In the genomic region with DNA sequence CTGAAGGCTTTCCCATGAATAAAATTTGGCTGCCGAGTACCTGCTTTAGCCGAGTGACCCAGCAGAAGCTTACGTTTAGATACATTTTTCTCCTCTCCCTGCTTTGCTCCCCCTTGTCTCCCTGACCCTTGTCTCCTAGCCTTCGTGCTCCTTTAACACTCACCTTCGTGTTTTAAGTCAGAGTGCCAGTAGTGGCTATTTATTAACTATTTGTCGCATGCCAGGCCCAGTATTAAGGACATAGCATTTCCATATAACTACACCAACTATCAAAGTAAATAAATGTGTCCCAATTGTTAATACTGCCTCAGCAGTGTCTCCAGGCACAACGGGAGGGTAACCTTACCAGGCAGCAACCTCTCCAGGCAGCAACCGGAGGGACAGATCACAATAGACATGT, we compare ENCODE assay signal across 15 mouse cellular contexts.
DNase-seq lines count a peak whose midpoint lies in the region; ATAC-seq and TF ChIP-seq lines count a peak whose summit lies in the region.
"Had no signal": no experiment of that assay in that cellular context is flagged by ENCODE, and none has a peak within 500 bp of the region (broad histone marks: within the 10 kb centered on the region; RNA-seq: fewer than 3 reads in every experiment).

No protein-coding gene starts in this region.

- no peaks in the 10 kb centered on the region for H3K9me3 ChIP-seq in hindbrain, embryonic 15.5 days
- 0 out of 2 replicates have a peak, but pooled peaks cover 3% of the 10 kb centered on the region for H3K9me3 ChIP-seq in hindbrain, embryonic 12.5 days (replicated peaks)
- H3K9me3 ChIP-seq in stomach, embryonic 15.5 days, result no peaks in the 10 kb centered on the region
- no peaks in the 10 kb centered on the region for H3K9me3 ChIP-seq in stomach, postnatal 0 days (ENCODE audit: control insufficient read depth, low read length)
- H3K9me3 ChIP-seq in midbrain, postnatal 0 days (ENCODE audit: low read length), result no peaks in the 10 kb centered on the region
- H3K9me3 ChIP-seq: liver, embryonic 13.5 days had no signal

- no peaks in the 10 kb centered on the region for H3K27me3 ChIP-seq in hindbrain, embryonic 15.5 days
- no peaks in the 10 kb centered on the region for H3K27me3 ChIP-seq in hindbrain, embryonic 12.5 days
- H3K27me3 ChIP-seq in stomach, embryonic 15.5 days (replicated peaks), result no peaks in the 10 kb centered on the region
- H3K27me3 ChIP-seq in stomach, postnatal 0 days (ENCODE audit: control insufficient read depth, insufficient read depth, low read length), result no peaks in the 10 kb centered on the region
- no peaks in the 10 kb centered on the region for H3K27me3 ChIP-seq in midbrain, postnatal 0 days (ENCODE audit: insufficient read depth, low read length)
- H3K27me3 ChIP-seq: liver, embryonic 13.5 days had no signal

- H3K4me3 ChIP-seq in hindbrain, embryonic 15.5 days, result no peak overlapping the region
- H3K4me3 ChIP-seq in hindbrain, embryonic 12.5 days, result no peak overlapping the region
- no peak overlapping the region for H3K4me3 ChIP-seq in stomach, embryonic 15.5 days (replicated peaks)
- no peak overlapping the region for H3K4me3 ChIP-seq in stomach, postnatal 0 days (ENCODE audit: low read depth, low read length)
- no peak overlapping the region for H3K4me3 ChIP-seq in midbrain, postnatal 0 days (ENCODE audit: low read depth, low read length)
- H3K4me3 ChIP-seq: heart, adult 2 months; liver, embryonic 13.5 days; myocyte had no signal

- peak overlapping the region; percentile 42; the same call in 1 of the 2 replicates for H3K4me2 ChIP-seq in hindbrain, embryonic 15.5 days
- H3K4me2 ChIP-seq in hindbrain, embryonic 12.5 days (replicated peaks), result no peak overlapping the region
- H3K4me2 ChIP-seq in stomach, embryonic 15.5 days, result peak overlapping the region; percentile 21; the same call in 1 of the 2 replicates
- no peak overlapping the region; the same call in 1 of the 2 replicates for H3K4me2 ChIP-seq in stomach, postnatal 0 days (replicated peaks; ENCODE audit: low read depth)
- peak overlapping the region; percentile 37 for H3K4me2 ChIP-seq in midbrain, postnatal 0 days (ENCODE audit: low read depth, low read length, poor library complexity, severe bottlenecking)
- H3K4me2 ChIP-seq: liver, embryonic 13.5 days had no signal

- no peaks in the 10 kb centered on the region for H3K36me3 ChIP-seq in hindbrain, embryonic 15.5 days
- no peaks in the 10 kb centered on the region for H3K36me3 ChIP-seq in hindbrain, embryonic 12.5 days
- H3K36me3 ChIP-seq in stomach, embryonic 15.5 days, result no peaks in the 10 kb centered on the region
- H3K36me3 ChIP-seq in stomach, postnatal 0 days (ENCODE audit: control insufficient read depth, insufficient read depth, low read length), result no peaks in the 10 kb centered on the region
- H3K36me3 ChIP-seq in midbrain, postnatal 0 days (ENCODE audit: insufficient read depth, low read length), result no peaks in the 10 kb centered on the region
- H3K36me3 ChIP-seq: liver, embryonic 13.5 days had no signal

- peaks cover 12% of the 10 kb centered on the region for H3K4me1 ChIP-seq in hindbrain, embryonic 15.5 days (replicated peaks)
- H3K4me1 ChIP-seq in hindbrain, embryonic 12.5 days, result peaks cover 2% of the 10 kb centered on the region; the same call in 1 of the 2 replicates
- H3K4me1 ChIP-seq in stomach, embryonic 15.5 days, result no peaks in the 10 kb centered on the region
- H3K4me1 ChIP-seq in stomach, postnatal 0 days (replicated peaks; ENCODE audit: control insufficient read depth, insufficient read depth), result no peaks in the 10 kb centered on the region
- H3K4me1 ChIP-seq in midbrain, postnatal 0 days (ENCODE audit: insufficient read depth, low read length), result peaks cover 3% of the 10 kb centered on the region; the same call in 1 of the 2 replicates
- H3K4me1 ChIP-seq: liver, embryonic 13.5 days had no signal

- TF ChIP-seq EP300 in stomach, postnatal 0 days (optimal IDR thresholded peaks at IDR 0.05), result no peak

- ATAC-seq in hindbrain, embryonic 15.5 days (ENCODE audit: low FRiP score, low read depth), result no peak
- ATAC-seq in hindbrain, embryonic 12.5 days (ENCODE audit: low FRiP score), result no peak
- ATAC-seq in stomach, embryonic 15.5 days (ENCODE audit: insufficient read depth, low FRiP score, low read depth), result no peak
- ATAC-seq in stomach, postnatal 0 days (ENCODE audit: low FRiP score, low TSS enrichment), result no peak
- ATAC-seq in midbrain, postnatal 0 days (ENCODE audit: low FRiP score), result no peak

- peak overlapping the region; percentile 30; the same call in 1 of the 2 replicates for H3K27ac ChIP-seq in hindbrain, embryonic 15.5 days (replicated peaks)
- H3K27ac ChIP-seq in hindbrain, embryonic 12.5 days, result no peak overlapping the region
- no peak overlapping the region for H3K27ac ChIP-seq in stomach, embryonic 15.5 days
- H3K27ac ChIP-seq in stomach, postnatal 0 days (replicated peaks), result no peak overlapping the region
- 0 out of 2 replicates have a peak overlapping the region, but pooled peaks have one; percentile 55 for H3K27ac ChIP-seq in midbrain, postnatal 0 days (ENCODE audit: low read depth, low read length)
- H3K27ac ChIP-seq: heart, adult 2 months; liver, embryonic 13.5 days had no signal

- no peak for TF ChIP-seq CTCF in stomach, postnatal 0 days (IDR thresholded peaks at IDR 0.05; ENCODE audit: low read depth)
- no peak for TF ChIP-seq CTCF in midbrain, postnatal 0 days (IDR thresholded peaks at IDR 0.05)

- WGBS in hindbrain, embryonic 15.5 days, result 64% methylated on average over 8 of the region's 8 CpGs
- WGBS in hindbrain, embryonic 12.5 days, result 71% methylated on average over 8 of the region's 8 CpGs
- 64% methylated on average over 8 of the region's 8 CpGs for WGBS in stomach, embryonic 15.5 days
- WGBS in stomach, postnatal 0 days, result 52% methylated on average over 8 of the region's 8 CpGs
- WGBS in midbrain, postnatal 0 days, result 42% methylated on average over 8 of the region's 8 CpGs

- no peak overlapping the region for H3K9ac ChIP-seq in hindbrain, embryonic 15.5 days
- H3K9ac ChIP-seq in hindbrain, embryonic 12.5 days, result no peak overlapping the region
- H3K9ac ChIP-seq in stomach, embryonic 15.5 days, result no peak overlapping the region
- no peak overlapping the region for H3K9ac ChIP-seq in stomach, postnatal 0 days (ENCODE audit: low read length)
- no peak overlapping the region for H3K9ac ChIP-seq in midbrain, postnatal 0 days (replicated peaks; ENCODE audit: low read length, poor library complexity, severe bottlenecking)
- H3K9ac ChIP-seq: liver, embryonic 13.5 days had no signal

- peak; percentile 22 for DNase-seq in cerebellum, adult 11 months
- DNase-seq in cerebellum, postnatal 10 days, result no peak
- no peak for DNase-seq in stomach, postnatal 0 days (ENCODE audit: low spot score)
- no peak for DNase-seq in midbrain, postnatal 0 days (ENCODE audit: low spot score)
- DNase-seq in embryo, embryonic 10 days (ENCODE audit: low spot score), result no peak
- DNase-seq: adrenal gland, postnatal 14 days; heart, adult 2 months; liver, embryonic 13.5 days; lung, postnatal 14 days; right cerebral cortex, postnatal 25 days; thymus, postnatal 36 days had no signal

Comparison
In these comparisons a context has a peak if more than half of its experiments do, and no peak if none do; other contexts are left out.
1. H3K27ac ChIP-seq: peak in hindbrain, embryonic 15.5 days (single experiment) and midbrain, postnatal 0 days (single experiment); none in hindbrain, embryonic 12.5 days (single experiment), stomach, embryonic 15.5 days (single experiment) and stomach, postnatal 0 days (single experiment).
2. H3K4me2 ChIP-seq: peak in hindbrain, embryonic 15.5 days (single experiment), stomach, embryonic 15.5 days (single experiment) and midbrain, postnatal 0 days (single experiment); none in hindbrain, embryonic 12.5 days (single experiment) and stomach, postnatal 0 days (single experiment).